Mouse (Mus musculus) gastrocnemius, postnatal 36 days (tissue): ENCODE data around the gene Rspry1. TPM values are rescaled to one million over a fixed set of nuclear protein-coding genes. Genes with fewer than 3 reads are reported as not detected.

Source experiments
- DNase-seq, 2 experiments: peaks; one replicate each; pipeline ENCODE4 v3.0.0; 2022
- intact Hi-C: fragments of 180-260 bp; cut with DNase I; formaldehyde crosslinking; loops from one replicate; pipeline ENCODE4 v1.15.1; 2025
- total RNA-seq, 2 experiments: library from RNA; stranded (reverse); gene quantifications; 2 replicates each; pipeline ENCODE4 v1.2.3; 2021

The Rspry1 gene
- total RNA-seq, 2 experiments from 2014 or later, result 7.3 to 9.3 TPM

GRCm38 (mm10) chr8:94680414-94680813 lies 78.7 kb downstream of the Rspry1 start:
- intact Hi-C loops, result no loop called here
- no peak for DNase-seq

- no peak for DNase-seq
- intact Hi-C loops, result no loop called here
These were observed 81.2 kb downstream of the Rspry1 start for GRCm38 (mm10) chr8:94682732-94683524.

GRCm38 (mm10) chr8:94684287-94684686 lies 82.5 kb downstream of the Rspry1 start:
- intact Hi-C loops, result no loop called here
- DNase-seq, result no peak

- intact Hi-C loops, result no loop called here
- DNase-seq, result peak in 1 of 2 experiments; percentile 13
These were observed 84.2 kb downstream of the Rspry1 start for GRCm38 (mm10) chr8:94685953-94686352.

- DNase-seq, result peak in 1 of 2 experiments; percentile 7
- intact Hi-C loops, result no loop called here
These were observed 93.0 kb downstream of the Rspry1 start for GRCm38 (mm10) chr8:94694701-94695100.

GRCm38 (mm10) chr8:94695341-94695993 lies 93.7 kb downstream of the Rspry1 start:
- intact Hi-C loops, result no loop called here
- DNase-seq, result peak in 1 of 2 experiments; percentile 19

GRCm38 (mm10) chr8:94695994-94696384 lies 94.3 kb downstream of the Rspry1 start, which contains the start of gene Pllp:
Gene Pllp (minus strand): TSS chr8:94696278.
- intact Hi-C loops, result no loop called here
- DNase-seq, result no peak

- intact Hi-C loops, result no loop called here
- DNase-seq, result no peak
These were observed 94.8 kb downstream of the Rspry1 start for GRCm38 (mm10) chr8:94696566-94696965.

- intact Hi-C loops, result no loop called here
- DNase-seq, result peak in 1 of 2 experiments; percentile 3
These were observed 96.2 kb downstream of the Rspry1 start for GRCm38 (mm10) chr8:94697956-94698355.

- intact Hi-C loops, result no loop called here
- no peak for DNase-seq
These were observed 97.6 kb downstream of the Rspry1 start for GRCm38 (mm10) chr8:94699366-94699765.

- intact Hi-C loops, result loop anchor here (5.0 kb wide), 2 partner anchors 173 to 207 kb away; no protein-coding TSS in a partner anchor
- no peak for DNase-seq
These were observed 98.7 kb downstream of the Rspry1 start for GRCm38 (mm10) chr8:94700421-94700935.

- DNase-seq, result no peak
- intact Hi-C loops, result loop anchor here (2.0 to 5.0 kb wide), 4 partner anchors 35 to 205 kb away; partner anchors contain the start of gene Arl2bp
These were observed 100.4 kb downstream of the Rspry1 start for GRCm38 (mm10) chr8:94702156-94702555.

- intact Hi-C loops, result loop anchor here (1.0 to 5.0 kb wide), 5 partner anchors 36 to 213 kb away; partner anchors contain the start of gene Arl2bp
These were observed 101.4 kb downstream of the Rspry1 start for GRCm38 (mm10) chr8:94702844-94703813.

GRCm38 (mm10) chr8:94703972-94704668 lies 102.4 kb downstream of the Rspry1 start:
- DNase-seq, result peak; percentile 92 to 98
- intact Hi-C loops, result loop anchor here (1.0 to 5.0 kb wide), 6 partner anchors 37 to 214 kb away; partner anchors contain the start of gene Arl2bp

More at GRCm38 (mm10) chr8:94702844-94703813, 101.4 kb downstream of the Rspry1 start:
- DNase-seq, result peak; percentile 71 to 74

GRCm38 (mm10) chr8:94704669-94704984 lies 102.9 kb downstream of the Rspry1 start:
- no peak for DNase-seq
- intact Hi-C loops, result loop anchor here (1.0 to 5.0 kb wide), 3 partner anchors 109 to 203 kb away; no protein-coding TSS in a partner anchor

GRCm38 (mm10) chr8:94705581-94706245 lies 104.0 kb downstream of the Rspry1 start:
- no peak for DNase-seq
- intact Hi-C loops, result no loop called here

- intact Hi-C loops, result no loop called here
- no peak for DNase-seq
These were observed 105.1 kb downstream of the Rspry1 start for GRCm38 (mm10) chr8:94706732-94707395.
